Mouse (Mus musculus) megakaryocyte, embryonic 14.5 days (primary cell): Measurements from ENCODE around the gene Fuz.

Source experiments
- FLI1 ChIP-seq: IDR thresholded peaks from 2 replicates; pipeline ENCODE4 v1.6.1; 2012; ENCODE audit warnings: low read length, inconsistent platforms, mixed read lengths
- GATA1 ChIP-seq: IDR thresholded peaks from 3 replicates; pipeline ENCODE4 v1.6.1; 2012; ENCODE audit warnings: mixed read lengths, low read length, inconsistent platforms, borderline replicate concordance

DNA sequence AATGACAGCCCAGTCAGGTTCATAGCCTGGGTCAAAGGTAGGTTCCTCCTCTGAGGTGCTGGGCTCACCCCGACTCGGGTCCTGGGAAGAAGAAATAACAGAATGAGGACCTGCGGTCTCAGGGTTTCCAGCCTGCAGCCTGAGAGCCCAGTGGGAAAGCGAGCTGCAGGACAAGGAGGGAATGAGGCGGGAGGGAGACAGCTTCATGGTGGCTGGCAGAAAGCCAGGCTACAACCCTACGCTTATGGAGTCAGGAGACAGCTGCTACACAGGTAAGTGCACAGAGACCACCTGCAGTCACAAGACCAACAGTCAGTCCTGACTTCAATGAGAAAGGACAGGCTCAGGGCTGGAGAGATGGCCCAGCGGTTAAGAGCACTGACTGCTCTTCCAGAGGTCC lies 49.1 kb upstream of the Fuz start:
- TF ChIP-seq GATA1 (no peak), FLI1 (no peak)
